Mouse (Mus musculus): ENCODE results near the gene Acsbg1.
"Not testable (repeated sequence)": the region's sequence is repeated elsewhere in the genome, so short reads cannot be mapped to it uniquely, and the experiment has no call there.

Gene Acsbg1

DNA sequence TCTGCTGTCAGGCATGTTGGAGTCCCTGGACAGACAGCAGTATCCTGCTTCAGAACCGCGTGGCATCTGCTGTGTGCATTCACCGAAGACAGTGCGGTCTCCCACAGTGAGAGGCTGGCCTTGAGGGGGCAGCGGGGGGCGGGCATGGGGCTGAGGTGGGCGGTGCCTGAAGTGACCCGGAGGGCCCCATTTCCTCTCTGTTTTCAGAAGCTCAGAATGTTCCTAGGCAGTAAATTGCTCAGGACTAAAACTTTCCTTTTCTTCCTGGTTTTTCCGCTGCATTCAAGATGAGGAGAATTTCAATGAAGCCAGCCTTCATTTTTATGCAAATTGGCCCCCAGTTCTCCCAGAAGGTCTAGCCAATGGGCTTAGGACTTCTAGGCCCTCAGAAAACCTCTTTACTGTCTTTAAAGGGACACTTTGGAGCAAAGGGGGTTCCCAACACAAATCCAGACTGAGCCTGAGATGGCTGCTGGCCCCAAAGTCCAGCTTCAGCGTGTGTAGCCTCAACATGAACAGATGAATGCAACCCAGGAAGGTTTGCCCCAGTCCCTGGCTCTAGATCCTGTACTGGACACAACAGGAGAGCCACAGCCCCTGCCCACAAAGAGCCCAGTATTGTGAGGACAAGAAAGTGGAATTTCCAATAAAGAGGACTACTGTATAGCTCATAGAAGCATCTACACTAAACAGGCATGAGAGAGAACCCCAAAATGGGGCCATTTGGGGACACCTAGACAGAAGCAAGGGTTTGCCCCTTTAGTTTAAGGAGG lies at the start of gene Acsbg1:
Gene Acsbg1, minus strand, starts transcription at position 266 of the 773 bp plus-strand sequence.
- no peak for DNase-seq (ENCODE audit: low read depth, low spot score)

GRCm38 (mm10) chr9:54708085-54708484 lies 46.4 kb upstream of the Acsbg1 start:
- no peak for DNase-seq (ENCODE audit: low read depth, low spot score)

GRCm38 (mm10) chr9:54707288-54707999 lies 45.8 kb upstream of the Acsbg1 start:
- no peak for DNase-seq (ENCODE audit: low read depth, low spot score)

GRCm38 (mm10) chr9:54705561-54705960 lies 43.9 kb upstream of the Acsbg1 start:
- DNase-seq (ENCODE audit: low read depth, low spot score) = no peak

GRCm38 (mm10) chr9:54704361-54704760 lies 42.7 kb upstream of the Acsbg1 start:
- no peak for DNase-seq (ENCODE audit: low read depth, low spot score)

DNA sequence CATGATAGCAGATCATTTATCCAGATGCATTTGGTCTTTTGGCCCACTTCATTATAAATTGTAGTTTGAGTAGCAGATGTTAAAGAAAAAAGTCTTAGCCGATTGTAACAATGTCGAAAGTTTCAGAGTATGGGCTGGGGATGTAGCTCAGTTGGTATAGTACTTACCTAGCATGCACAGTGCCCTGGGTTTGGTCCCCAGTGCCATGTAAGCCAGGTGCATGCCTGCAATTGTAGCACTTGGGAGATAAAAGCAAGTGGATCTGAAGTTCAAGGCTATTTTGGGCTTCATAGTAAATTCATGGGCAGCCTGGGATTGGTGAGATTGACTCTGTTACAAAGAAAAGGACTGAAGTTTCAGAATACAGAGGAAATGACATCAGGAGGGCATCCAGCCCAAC lies 40.9 kb upstream of the Acsbg1 start:
- DNase-seq (ENCODE audit: low read depth, low spot score) = no peak

GRCm38 (mm10) chr9:54700746-54701145 lies 39.1 kb upstream of the Acsbg1 start:
- DNase-seq (ENCODE audit: low read depth, low spot score) = no peak

DNA sequence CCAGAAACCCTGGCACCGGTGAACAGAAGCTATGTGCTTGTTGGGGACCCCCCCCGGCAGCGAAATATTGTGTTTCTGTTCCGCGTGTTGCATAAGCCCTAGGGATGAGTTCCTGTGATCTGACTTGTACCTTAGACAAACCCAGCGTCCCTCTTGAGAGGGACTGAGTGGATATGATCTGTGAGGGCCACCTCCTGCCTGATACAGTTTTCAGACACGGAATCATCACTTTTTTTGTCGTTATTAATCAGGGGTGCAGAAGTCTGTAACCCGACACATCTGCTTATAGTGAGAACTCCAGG lies 38.5 kb upstream of the Acsbg1 start:
- no peak for DNase-seq (ENCODE audit: low read depth, low spot score)

DNA sequence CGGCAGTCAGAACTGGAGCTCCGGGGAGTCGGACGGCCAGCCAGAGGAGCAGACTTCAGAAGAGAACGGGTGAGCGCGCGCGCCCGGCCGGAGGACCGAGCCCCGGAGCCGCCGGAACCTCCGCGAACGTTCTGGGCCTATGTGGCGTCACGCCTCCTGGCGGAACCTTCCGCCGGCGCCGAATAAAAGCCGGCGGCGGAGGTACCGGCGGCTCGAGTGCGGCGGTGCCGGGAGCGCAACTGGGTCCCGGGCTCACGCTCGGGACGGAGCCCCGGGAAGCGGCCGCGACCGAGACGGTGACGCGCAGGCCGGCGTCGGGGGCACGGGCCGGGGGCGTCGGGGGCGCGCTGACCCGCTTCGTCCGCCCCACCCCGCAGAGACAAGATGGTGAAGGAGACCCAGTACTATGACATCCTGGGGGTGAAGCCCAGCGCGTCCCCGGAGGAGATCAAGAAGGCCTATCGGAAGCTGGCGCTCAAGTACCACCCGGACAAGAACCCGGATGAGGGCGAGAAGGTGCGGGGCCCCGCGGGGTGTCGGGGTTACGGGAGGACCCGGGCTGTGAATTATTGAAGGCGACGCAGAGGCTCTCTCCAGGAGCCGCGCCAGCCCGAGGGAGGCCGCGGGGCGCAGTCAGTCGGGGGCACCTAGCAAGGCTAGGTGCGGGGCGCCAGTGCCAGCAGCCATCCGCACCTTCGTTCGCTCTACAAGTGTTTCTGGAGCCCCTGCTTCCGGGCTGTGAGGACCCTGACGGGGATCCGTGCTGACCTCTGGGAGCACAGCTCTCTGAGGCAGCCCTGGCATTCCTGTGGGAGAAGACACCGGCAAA lies 37.9 kb upstream of the Acsbg1 start:
- DNase-seq (ENCODE audit: low read depth, low spot score) = no peak

- no peak for DNase-seq (ENCODE audit: low read depth, low spot score)
Observed at GRCm38 (mm10) chr9:54699087-54699344, 37.3 kb upstream of the Acsbg1 start.

DNA sequence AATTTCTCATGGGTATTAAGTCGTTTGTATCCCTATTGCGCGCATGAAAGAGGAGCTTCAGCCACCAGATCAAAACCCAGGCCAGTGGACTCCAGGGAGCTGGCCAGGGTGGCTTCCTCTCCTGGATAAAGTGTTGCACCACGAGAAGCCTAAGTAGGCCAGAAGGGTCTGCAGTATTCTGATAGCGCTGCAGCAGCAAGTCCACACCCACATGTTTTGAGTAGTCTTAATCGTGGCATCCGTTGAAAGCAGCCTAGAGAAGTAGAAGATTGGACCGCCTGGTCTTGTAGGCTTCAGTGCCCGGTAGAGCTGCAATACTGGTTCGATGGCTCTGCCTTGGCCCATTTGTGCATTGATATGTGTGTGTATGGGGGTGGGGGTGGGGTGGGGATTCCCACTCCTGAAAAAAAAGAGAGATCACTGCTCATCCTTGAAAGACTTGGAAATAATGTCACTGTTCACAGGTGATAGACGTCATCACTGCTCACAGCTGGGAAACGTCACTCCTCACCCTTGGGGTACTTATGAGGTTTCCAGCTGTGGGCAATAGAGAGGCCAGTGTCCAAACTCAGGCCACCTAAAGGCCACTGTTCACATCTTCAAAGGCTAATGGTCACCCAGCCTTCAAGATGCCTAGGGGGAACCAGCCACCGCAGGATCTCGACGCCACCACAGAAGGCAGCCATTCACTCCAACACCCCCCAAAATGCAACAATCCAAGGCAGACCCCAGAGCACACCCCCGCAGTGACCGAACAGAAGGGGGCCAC lies 36.8 kb upstream of the Acsbg1 start, which contains the start of gene Dnaja4:
Gene Dnaja4, plus strand, starts transcription at position 556 of the 769 bp plus-strand sequence.
- no peak for DNase-seq (ENCODE audit: low read depth, low spot score)

GRCm38 (mm10) chr9:54691241-54691805 lies 29.7 kb upstream of the Acsbg1 start:
- not testable (repeated sequence) for DNase-seq (ENCODE audit: low read depth, low spot score)

GRCm38 (mm10) chr9:54690697-54691096 lies 29.0 kb upstream of the Acsbg1 start:
- DNase-seq (ENCODE audit: low read depth, low spot score) = not testable (repeated sequence)

- no peak for DNase-seq (ENCODE audit: low read depth, low spot score)
Observed at GRCm38 (mm10) chr9:54689446-54689845, 27.8 kb upstream of the Acsbg1 start.

- DNase-seq (ENCODE audit: low read depth, low spot score) = no peak
Observed at GRCm38 (mm10) chr9:54687246-54688236, 25.9 kb upstream of the Acsbg1 start.

DNA sequence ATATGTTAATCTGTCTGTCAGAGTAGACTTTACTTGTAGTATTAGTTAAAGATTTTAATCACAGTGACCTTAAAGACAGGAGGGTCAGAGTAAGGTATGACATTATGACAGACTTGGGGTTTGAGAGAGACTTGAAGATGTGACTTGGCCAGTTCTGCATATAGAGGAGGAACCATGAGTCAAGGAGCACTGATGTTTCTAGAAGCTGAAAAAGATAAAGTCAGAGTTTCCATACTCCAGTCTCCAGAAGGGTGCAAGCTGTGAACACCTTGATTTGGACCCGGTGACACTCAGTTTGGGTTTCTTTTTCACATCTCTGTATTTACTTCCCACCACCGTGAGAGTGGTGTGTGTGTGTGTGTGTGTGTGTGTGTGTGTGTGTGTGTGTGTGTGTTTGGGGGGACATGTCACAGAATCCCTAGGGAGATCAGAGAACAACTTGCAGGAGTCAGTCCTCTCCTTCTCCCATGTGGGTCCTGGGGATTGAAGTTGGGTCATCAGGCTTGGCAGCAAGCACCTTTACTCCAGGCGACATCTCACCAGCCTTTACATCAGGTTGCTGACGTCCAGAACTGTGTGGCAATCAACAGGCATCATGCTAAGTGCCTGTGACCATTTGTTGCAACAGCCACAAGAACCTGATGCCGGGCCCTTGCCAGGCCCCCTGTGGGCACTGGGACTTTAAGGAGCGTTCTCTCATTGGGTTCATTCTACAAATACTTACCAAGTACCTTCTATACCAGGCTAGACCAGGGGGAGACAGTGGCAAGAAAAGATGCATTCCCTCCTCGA lies 22.3 kb upstream of the Acsbg1 start:
- no peak for DNase-seq (ENCODE audit: low read depth, low spot score)

DNA sequence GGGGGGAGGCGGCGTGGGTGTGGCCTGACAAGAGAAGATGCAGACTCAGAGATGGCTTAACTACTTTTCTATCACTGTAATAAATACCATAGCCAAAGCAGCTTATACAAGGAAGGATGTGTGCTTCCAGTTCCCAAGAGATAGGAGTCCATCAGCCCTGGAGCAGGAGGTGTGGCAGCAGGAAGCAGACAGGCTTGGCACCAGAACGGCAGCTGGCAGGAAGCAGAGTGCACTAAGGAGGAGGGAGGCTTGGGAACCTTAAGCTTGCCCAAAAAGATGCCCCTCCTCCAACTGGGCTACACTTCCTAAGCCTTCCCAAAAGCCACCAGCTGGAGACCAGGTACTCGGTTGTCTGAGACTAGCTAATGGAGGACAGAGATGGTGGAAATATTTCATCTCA lies 21.2 kb upstream of the Acsbg1 start:
- no peak for DNase-seq (ENCODE audit: low read depth, low spot score)

DNA sequence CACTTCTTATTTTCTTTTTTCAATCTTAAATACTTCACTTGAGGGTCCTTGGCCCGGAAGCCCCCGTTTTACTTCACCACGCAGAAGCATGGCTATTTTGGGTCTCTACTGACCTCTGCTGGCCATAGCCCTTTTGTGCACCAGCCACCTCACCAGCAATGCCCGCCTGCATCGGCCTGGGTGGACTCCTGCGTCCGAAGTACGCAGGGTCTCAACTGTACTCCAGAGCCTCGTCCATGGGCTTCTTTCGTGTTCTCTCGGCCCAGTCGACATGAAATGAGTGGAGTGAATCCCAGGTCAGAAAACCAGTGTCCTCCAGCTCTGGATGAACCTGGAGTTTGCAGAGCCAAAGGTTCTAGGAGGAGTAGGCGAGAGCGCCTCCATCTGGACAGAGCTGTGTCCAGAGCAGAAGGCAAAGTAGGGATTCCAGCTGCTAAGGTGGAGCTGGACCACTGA lies 14.9 kb upstream of the Acsbg1 start:
- DNase-seq (ENCODE audit: low read depth, low spot score) = peak; percentile 78

- no peak for DNase-seq (ENCODE audit: low read depth, low spot score)
Observed at GRCm38 (mm10) chr9:54673887-54674286, 12.2 kb upstream of the Acsbg1 start.

All from A20 (cell line).